Mouse (Mus musculus): ENCODE measurements around the gene Magea2. TPM values are rescaled to one million over a fixed set of nuclear protein-coding genes. Genes with fewer than 3 reads are reported as not detected.
"Not testable (repeated sequence)": the region's sequence is repeated elsewhere in the genome, so short reads cannot be mapped to it uniquely, and the experiment has no call there.

The Magea2 gene
- polyA plus RNA-seq (2015; fragmentation: Nextera tagmentation; extraction: Ambion mirVana), result not detected in 2 replicates

- H3K4me1 ChIP-seq (replicated peaks; ENCODE audit: control insufficient read depth, insufficient read depth, low read length); H3K9ac ChIP-seq (ENCODE audit: low read length); ATAC-seq (ENCODE audit: low read depth); H3K27ac ChIP-seq (ENCODE audit: low read length); H3K4me3 ChIP-seq (ENCODE audit: low read length); H3K4me2 ChIP-seq (ENCODE audit: low read depth, low read length); H3K36me3 ChIP-seq (ENCODE audit: control insufficient read depth, insufficient read depth, low read length); H3K27me3 ChIP-seq (ENCODE audit: control insufficient read depth, insufficient read depth, low read depth, low read length); H3K9me3 ChIP-seq (ENCODE audit: control insufficient read depth, low read length): not testable (repeated sequence)
- 77% methylated on average over 3 of the region's 4 CpGs for WGBS
Measured at GRCm38 (mm10) chrX:155093566-155093965, at the start of gene Magea2. Gene Magea2 (minus strand): TSS chrX:155093666.

- not testable (repeated sequence) for H3K4me1 ChIP-seq (replicated peaks; ENCODE audit: control insufficient read depth, insufficient read depth, low read length); H3K9me3 ChIP-seq (ENCODE audit: control insufficient read depth, low read length); H3K9ac ChIP-seq (ENCODE audit: low read length); H3K27me3 ChIP-seq (ENCODE audit: control insufficient read depth, insufficient read depth, low read depth, low read length); H3K4me3 ChIP-seq (ENCODE audit: low read length); H3K4me2 ChIP-seq (ENCODE audit: low read depth, low read length); H3K36me3 ChIP-seq (ENCODE audit: control insufficient read depth, insufficient read depth, low read length); H3K27ac ChIP-seq (ENCODE audit: low read length); ATAC-seq (ENCODE audit: low read depth)
- 66% methylated on average over 3 of the region's 3 CpGs for WGBS
Measured at GRCm38 (mm10) chrX:155128312-155128711, 34.8 kb upstream of the Magea2 start, which contains the start of gene Cldn34b2. Gene Cldn34b2 (minus strand): TSS chrX:155128412.

DNA sequence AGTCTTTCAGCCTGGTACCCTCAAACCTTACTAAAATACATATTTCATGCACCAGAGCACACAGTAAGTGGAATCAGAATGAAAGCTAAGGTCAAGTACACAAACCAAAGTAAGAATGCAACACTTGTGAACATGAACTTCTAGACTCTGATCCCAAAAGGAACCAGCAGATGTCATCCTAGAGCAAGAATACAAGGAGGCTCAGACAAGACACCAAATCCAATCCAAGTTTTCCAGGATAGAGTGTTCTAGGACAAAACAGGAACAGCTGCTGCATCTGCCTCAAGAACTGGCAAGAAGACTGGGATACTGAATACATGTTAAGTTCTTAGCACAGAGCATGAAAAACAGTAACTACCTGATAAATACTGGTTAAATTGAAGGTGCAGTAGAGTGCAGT is 4.6 kb upstream of the Magea2 start:
- Histone ChIP-seq H3K4me2 (ENCODE audit: low read depth, low read length) (no peak overlapping the region), H3K27ac (ENCODE audit: low read length) (no peak overlapping the region), H3K36me3 (ENCODE audit: control insufficient read depth, insufficient read depth, low read length) (no peaks in the 10 kb centered on the region), H3K9ac (ENCODE audit: low read length) (no peak overlapping the region), H3K9me3 (ENCODE audit: control insufficient read depth, low read length) (no peaks in the 10 kb centered on the region), H3K4me1 (replicated peaks; ENCODE audit: control insufficient read depth, insufficient read depth, low read length) (no peaks in the 10 kb centered on the region), H3K4me3 (ENCODE audit: low read length) (no peak overlapping the region), H3K27me3 (ENCODE audit: control insufficient read depth, insufficient read depth, low read depth, low read length) (no peaks in the 10 kb centered on the region)
- no peak for ATAC-seq (ENCODE audit: low read depth)

DNA sequence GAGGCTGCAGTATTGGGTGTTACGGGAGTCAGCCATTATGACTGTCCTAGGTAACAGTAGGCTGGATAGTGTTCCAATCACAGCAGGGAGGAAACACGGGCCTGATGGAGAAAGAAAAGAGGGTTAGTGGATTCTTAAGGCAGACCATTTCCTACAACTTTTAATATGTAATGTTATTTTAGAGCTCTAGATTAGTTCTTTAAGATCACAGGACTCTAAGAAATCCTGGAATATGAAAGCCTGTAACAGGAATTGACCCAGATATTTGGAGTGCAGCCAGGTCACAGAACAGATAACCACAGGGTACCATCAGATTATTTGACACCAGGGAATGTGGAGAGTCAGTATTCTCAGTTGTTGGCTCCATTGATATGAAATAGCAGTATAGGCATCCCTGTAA is 3.8 kb downstream of the Magea2 start, which contains the start of gene Magea1:
Gene Magea1 (minus strand): TSS at position 101 of the 400 bp plus-strand sequence.
- not testable (repeated sequence) for H3K9ac ChIP-seq (ENCODE audit: low read length); ATAC-seq (ENCODE audit: low read depth); H3K4me2 ChIP-seq (ENCODE audit: low read depth, low read length); H3K4me3 ChIP-seq (ENCODE audit: low read length); H3K36me3 ChIP-seq (ENCODE audit: control insufficient read depth, insufficient read depth, low read length); H3K4me1 ChIP-seq (replicated peaks; ENCODE audit: control insufficient read depth, insufficient read depth, low read length); H3K27ac ChIP-seq (ENCODE audit: low read length); H3K27me3 ChIP-seq (ENCODE audit: control insufficient read depth, insufficient read depth, low read depth, low read length); H3K9me3 ChIP-seq (ENCODE audit: control insufficient read depth, low read length)
- WGBS, result no CpG with 5 or more reads among the region's 2 CpGs

DNA sequence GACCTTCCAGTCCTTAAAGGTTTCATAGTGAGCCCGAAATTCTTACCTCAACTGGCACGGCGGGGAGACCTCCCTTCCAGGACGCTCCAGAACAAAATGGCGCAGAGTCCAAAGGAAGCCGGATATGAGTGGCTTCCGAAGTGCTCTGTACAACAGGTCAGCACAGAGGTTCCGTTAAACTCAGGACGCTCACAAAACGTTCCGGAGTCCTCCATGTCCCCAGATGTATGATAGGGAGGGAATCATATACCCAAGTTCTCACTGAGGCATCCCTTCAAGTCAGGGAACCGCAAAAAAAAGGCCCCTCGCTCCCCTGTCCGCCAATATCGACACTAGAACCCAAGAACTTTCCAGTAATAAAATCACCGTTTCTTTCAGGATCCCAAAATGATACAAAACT is 30.4 kb downstream of the Magea2 start, which contains the start of gene Magea5:
Gene Magea5 (minus strand): TSS at position 101 of the 400 bp plus-strand sequence.
- not testable (repeated sequence) for H3K9ac ChIP-seq (ENCODE audit: low read length); H3K27me3 ChIP-seq (ENCODE audit: control insufficient read depth, insufficient read depth, low read depth, low read length); H3K9me3 ChIP-seq (ENCODE audit: control insufficient read depth, low read length); ATAC-seq (ENCODE audit: low read depth); H3K27ac ChIP-seq (ENCODE audit: low read length); H3K4me3 ChIP-seq (ENCODE audit: low read length); H3K4me2 ChIP-seq (ENCODE audit: low read depth, low read length); H3K4me1 ChIP-seq (replicated peaks; ENCODE audit: control insufficient read depth, insufficient read depth, low read length); H3K36me3 ChIP-seq (ENCODE audit: control insufficient read depth, insufficient read depth, low read length)
- 92% methylated on average over 13 of the region's 16 CpGs for WGBS

DNA sequence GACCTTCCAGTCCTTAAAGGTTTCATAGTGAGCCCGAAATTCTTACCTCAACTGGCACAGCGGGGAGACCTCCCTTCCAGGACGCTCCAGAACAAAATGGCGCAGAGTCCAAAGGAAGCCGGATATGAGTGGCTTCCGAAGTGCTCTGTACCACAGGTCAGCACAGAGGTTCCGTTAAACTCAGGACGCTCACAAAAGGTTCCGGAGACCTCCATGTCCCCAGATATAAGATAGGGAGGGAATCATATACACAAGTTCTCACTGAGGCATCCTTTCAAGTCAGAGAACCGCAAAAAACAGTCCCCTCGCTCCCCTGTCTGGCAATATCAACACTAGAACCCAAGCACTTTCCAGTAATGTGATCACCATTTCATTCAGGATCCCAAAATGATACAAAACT is 97.7 kb downstream of the Magea2 start, which contains the start of gene Magea8:
Gene Magea8 (minus strand): TSS at position 101 of the 400 bp plus-strand sequence.
- not testable (repeated sequence) for H3K9me3 ChIP-seq (ENCODE audit: control insufficient read depth, low read length); H3K4me1 ChIP-seq (replicated peaks; ENCODE audit: control insufficient read depth, insufficient read depth, low read length); H3K27ac ChIP-seq (ENCODE audit: low read length); H3K27me3 ChIP-seq (ENCODE audit: control insufficient read depth, insufficient read depth, low read depth, low read length); H3K4me3 ChIP-seq (ENCODE audit: low read length); H3K4me2 ChIP-seq (ENCODE audit: low read depth, low read length); ATAC-seq (ENCODE audit: low read depth); H3K36me3 ChIP-seq (ENCODE audit: control insufficient read depth, insufficient read depth, low read length); H3K9ac ChIP-seq (ENCODE audit: low read length)
- WGBS, result 80% methylated on average over 11 of the region's 11 CpGs

Other genes starting within 250 kb of the Magea2 start
- gene Cldn34b1, start 203.4 kb downstream of the Magea2 start, polyA plus RNA-seq (2015; fragmentation: Nextera tagmentation; extraction: Ambion mirVana), result not detected in 2 replicates
- gene Magea6, start 157.7 kb downstream of the Magea2 start, polyA plus RNA-seq (2015; fragmentation: Nextera tagmentation; extraction: Ambion mirVana), result not detected in 2 replicates
- not detected in 2 replicates for gene Magea3, start 144.2 kb downstream of the Magea2 start, polyA plus RNA-seq (2015; fragmentation: Nextera tagmentation; extraction: Ambion mirVana)
- not detected in 2 replicates for gene Magea8, start 97.8 kb downstream of the Magea2 start, polyA plus RNA-seq (2015; fragmentation: Nextera tagmentation; extraction: Ambion mirVana)
- not detected in 2 replicates for gene Magea5, start 30.5 kb downstream of the Magea2 start, polyA plus RNA-seq (2015; fragmentation: Nextera tagmentation; extraction: Ambion mirVana)
- gene Magea1, start 3.9 kb downstream of the Magea2 start, polyA plus RNA-seq (2015; fragmentation: Nextera tagmentation; extraction: Ambion mirVana), result not detected in 2 replicates
- gene Cldn34b2, start 34.7 kb upstream of the Magea2 start, polyA plus RNA-seq (2015; fragmentation: Nextera tagmentation; extraction: Ambion mirVana), result not detected in 2 replicates
- gene Sat1, start 122.8 kb upstream of the Magea2 start, polyA plus RNA-seq (2015; fragmentation: Nextera tagmentation; extraction: Ambion mirVana), result 160 and 174 TPM in 2 replicates
- gene Acot9, start 168.8 kb upstream of the Magea2 start, polyA plus RNA-seq (2015; fragmentation: Nextera tagmentation; extraction: Ambion mirVana), result 51.8 and 52.2 TPM in 2 replicates
- gene Prdx4, start 247.1 kb upstream of the Magea2 start, polyA plus RNA-seq (2015; fragmentation: Nextera tagmentation; extraction: Ambion mirVana), result 360 and 366 TPM in 2 replicates

Measured in lung, embryonic 16.5 days (tissue).